Mouse (Mus musculus): ENCODE results near the gene Emilin2.

Emilin2 gene

DNA sequence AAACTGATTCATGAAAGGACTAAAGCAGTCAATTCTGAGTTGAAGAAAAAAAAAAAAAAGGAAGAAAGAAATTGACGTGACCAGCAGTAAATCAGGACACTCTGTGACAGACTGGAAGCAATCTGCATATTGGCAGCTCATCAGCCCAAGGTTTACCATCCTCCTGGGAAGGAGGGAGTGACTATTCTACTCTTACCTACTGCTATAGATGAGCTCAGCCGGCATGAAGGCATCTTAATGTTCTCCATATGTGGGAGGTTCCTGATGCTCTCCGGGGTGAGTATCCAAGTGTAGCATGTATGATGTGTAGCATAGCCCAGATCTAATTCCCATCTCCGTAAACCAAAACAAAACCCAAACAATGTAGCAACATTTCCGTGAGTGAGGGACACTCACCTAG, 10.4 kb downstream of the Emilin2 start:
- DNase-seq (ENCODE audit: low read depth in 1 of 2, low spot score in 2 of 2) = no peak

DNA sequence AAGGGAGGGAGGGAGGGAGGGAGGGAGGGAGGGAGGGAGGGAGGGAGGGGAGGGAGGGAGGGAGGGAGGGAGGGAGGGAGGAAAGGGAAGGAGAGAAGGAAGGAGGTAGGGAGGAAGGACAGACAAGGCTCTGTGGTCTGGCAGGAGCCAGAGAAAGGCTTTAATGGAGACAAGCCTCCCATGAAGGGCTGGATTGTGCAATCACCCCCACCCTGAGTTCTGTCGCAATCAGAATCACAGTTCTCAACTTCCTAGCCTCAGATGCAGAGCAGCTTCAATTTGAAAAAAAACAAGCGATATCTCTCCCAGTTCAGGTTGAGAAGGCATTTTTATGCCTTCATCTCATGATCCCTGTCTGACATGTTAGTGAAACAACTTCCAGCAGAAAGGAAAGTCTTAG, 11.4 kb downstream of the Emilin2 start:
- peak; percentile 62 to 71 for DNase-seq (ENCODE audit: low read depth in 1 of 2, low spot score in 2 of 2)

DNA sequence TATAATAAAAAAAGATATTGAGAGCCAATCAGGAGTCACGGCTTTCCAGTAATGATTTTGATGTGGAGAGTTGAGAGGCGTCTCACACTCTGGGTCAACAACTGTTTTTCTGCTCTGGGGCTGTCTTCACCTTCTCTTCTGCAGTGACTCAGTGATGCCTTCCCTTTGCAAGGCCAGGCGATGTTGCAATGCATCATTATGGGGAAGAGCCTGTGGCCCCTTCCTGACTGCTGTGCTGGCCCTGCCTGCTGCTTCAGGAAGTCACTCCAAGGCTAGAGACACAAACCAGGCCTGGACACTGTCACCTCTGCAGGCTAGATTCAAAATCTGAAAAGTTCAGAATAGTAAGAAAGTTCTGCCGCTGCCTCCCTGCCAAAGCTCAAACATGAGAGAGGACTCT, 11.9 kb downstream of the Emilin2 start:
- DNase-seq (ENCODE audit: low read depth in 1 of 2, low spot score in 2 of 2) = peak; percentile 75 to 77

DNA sequence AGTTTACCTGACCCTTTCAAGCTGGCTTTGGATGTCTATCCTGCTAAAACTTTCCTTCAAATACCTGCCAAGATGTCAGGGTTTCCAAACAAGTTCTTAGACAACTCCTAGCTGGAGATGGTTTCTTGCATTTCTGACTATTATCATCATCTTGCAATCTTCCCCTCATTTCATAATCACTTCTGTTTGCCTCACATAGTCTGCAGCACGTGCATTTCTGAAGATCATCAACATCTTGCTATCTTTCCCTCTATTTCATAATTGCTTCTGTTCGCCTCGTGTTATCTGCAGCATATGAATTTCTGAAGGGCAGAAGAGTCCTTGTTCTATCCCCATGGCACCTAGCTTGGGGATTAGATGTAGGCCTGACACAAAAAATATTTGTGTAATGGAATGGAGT, 17.2 kb downstream of the Emilin2 start:
- DNase-seq (ENCODE audit: low read depth in 1 of 2, low spot score in 2 of 2) = no peak

DNA sequence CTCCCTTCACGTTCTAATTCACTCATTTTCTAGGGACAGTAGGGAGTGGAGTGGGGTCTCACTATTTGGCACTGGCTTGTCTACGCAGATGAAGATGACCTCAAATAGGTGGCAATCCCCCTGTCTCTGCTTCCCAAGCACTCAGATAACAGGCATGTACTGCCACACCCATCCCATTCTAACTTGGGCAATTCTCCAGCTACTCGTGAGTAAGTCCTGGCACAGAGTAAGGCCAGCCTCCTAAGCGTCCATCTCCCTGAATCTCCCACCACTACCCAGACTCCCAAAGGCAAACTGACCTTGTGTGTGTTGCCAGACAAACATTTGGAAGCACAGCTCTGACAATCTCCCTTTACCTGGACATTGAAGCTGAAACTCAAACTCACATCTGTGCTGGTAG, 18.9 kb downstream of the Emilin2 start:
- DNase-seq (ENCODE audit: low read depth in 1 of 2, low spot score in 2 of 2) = no peak

DNA sequence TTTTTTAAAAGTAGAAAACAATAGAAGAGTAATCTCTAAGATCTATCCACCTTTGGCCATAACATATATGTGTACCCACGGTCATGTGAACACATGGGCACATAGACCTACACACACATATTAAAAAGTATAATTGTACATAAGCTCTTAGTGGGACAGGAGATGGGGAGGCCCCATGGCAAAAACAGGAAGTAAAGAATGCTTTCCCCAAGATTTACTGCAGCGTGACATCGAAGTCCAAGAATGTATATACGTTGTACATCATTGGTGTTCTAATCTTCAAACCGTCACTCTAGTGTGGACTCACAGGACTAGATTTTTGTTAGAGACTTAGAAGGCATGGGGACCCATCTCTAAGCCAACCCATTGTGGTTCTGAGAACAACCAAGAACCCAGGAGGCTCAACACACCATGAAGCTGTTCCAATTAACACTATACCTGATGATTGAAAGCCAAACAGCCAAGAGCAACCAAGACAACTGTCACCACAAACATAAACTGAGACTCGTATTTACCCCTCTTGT, 19.8 kb downstream of the Emilin2 start:
- DNase-seq (ENCODE audit: low read depth in 1 of 2, low spot score in 2 of 2) = no peak

DNA sequence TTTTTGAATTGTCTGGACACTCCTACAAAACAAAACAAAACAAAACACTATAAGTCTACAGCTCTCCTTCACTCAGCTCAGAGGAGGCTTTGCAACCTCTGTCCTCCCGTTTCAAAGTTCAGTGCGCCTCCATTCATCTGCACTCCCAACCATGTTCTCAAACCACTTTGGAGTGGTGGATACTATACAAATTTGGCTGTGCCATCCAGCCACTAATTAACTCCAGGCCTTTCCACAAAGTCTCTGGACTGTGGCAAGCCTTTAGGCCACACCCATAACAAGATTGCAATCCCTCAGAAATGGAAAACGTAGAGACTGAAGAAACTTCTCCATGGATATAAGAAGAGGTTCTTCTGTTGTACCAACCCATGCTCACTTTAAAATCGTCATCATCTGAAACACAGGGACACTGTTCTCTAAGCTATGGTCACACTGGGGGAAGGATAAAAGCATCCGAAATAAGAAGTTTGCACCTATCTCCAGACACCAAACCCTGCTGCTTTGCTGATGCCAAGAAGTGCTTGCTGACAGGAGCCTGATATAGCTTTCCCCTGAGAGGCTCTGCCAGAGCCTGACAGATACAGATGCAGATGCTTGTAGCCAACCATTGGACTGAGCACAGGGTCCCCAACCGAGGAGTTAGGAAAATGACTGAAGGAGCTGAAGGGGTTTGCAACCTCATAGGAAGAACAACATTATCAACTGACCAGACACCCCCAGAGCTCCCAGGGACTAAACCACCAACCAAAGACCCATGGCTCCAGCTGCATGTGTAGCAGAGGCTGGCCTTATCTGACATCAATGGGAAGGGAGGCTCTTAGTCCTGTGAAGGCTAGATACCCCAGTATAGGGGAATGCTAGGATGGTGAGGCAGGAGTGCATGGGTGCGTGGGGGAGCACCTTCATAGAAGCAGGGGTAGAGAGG, 21.0 kb downstream of the Emilin2 start:
- no peak for DNase-seq (ENCODE audit: low read depth in 1 of 2, low spot score in 2 of 2)

DNA sequence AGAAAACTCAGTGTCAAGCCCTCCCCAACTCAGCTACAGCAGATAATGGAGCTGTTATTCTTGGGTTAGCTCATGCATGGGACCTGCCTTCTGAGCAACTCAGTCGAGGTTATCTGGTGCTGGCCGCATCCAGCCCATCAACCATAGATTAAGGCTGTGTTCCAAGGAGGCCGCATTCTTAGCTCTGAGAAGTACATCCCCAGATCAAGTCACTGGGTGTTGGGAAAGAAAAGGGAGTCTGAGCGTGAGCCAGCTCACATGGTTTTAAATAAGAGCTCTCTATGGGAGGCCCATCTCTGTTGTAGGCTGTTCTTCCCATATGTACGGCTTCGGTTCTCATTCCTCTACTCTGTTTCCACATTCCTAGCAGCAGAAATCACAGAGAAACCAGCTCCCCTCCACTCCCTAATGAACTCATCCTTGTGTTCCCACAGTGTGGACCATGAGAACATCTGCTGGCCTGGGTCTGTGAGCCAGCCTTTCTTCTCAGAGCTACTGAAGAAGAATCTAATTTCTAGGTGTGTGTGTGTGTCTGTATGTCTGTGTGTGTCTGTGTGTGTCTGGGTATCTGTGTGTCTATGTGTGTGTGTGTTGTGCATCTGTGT, 22.1 kb downstream of the Emilin2 start:
- DNase-seq (ENCODE audit: low read depth in 1 of 2, low spot score in 2 of 2) = no peak

DNA sequence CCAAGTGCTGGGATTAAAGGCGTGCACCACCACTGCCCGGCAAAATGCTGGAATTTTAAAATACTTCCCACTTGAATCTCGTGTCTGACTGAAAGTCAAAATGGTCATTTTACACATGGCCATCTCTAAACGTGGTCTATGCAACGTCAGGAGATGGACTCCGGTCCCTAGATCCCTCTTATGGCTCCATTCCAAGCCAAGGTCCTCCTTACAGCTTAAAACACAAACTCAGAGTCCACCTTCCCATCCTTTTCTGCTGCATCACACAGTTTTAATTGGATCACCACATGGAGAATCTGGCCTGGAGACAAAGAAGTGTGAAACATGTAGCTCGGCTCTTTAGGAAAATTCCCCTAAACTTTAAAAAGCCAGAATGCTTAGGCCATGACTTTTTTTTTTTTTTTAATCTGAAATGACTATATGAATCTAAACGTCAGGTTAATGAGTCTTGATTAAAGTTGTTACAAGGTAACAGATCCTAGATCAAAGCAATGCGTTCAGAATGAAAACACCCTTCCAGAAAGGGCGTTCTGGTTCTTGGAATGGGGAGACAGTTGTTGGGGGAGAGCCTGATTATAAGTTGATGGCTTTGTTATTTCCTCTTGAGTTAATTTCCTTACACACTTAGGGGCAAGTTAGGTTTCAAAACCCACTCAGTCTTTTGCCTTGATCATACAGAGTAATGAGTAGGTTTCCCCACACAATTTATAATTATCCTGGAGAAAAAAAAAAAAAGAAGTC, 22.8 kb downstream of the Emilin2 start:
- no peak for DNase-seq (ENCODE audit: low read depth in 1 of 2, low spot score in 2 of 2)

DNA sequence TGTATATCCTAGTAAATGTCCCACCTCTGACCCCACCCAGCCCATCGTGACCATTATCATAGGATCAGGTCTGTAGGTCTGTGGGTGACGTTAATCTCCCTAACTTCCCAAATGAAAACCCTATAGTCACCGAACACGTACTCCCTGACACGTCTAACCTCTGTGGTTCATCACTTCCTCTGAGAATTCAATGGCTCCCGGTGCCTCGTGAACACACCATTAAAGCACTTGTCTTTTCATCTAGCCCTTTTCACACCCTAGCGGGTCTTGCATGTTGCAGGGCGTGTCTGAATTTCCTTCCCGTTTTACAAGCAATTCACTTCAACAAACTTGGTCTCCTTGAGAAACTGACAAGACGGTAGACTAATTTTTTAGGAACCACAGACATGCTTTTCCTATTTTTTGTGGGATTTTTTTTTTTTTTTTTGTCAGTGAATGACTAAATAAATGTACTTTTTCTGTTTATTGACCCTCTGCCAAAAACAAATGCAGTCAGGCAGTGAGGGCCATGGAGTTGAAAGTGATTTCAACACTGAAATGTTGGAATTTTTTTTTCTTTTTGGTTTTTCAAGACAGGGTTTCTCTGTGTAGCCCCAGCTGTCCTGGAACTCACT, 23.5 kb downstream of the Emilin2 start:
- DNase-seq (ENCODE audit: low read depth in 1 of 2, low spot score in 2 of 2) = peak; percentile 78 to 88

DNA sequence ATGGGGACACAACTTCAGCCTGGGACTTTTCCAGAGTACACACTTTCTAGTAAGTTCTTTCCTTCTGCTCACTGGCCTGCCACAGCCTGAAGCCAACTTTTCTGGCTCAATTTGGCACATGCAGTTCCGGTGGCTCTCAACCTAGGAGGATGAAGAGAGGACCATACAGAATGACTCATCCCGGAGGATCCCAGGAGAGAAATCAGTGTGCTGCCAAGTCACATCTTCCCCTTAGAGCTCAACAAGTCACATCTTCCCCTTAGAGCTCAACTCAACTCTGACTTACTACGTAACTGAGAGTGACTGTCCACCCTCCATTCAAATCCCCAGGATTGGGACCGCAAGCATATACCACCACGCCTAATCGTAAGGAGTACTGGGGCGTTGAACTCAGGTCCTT, 24.2 kb downstream of the Emilin2 start:
- no peak for DNase-seq (ENCODE audit: low read depth in 1 of 2, low spot score in 2 of 2)

DNA sequence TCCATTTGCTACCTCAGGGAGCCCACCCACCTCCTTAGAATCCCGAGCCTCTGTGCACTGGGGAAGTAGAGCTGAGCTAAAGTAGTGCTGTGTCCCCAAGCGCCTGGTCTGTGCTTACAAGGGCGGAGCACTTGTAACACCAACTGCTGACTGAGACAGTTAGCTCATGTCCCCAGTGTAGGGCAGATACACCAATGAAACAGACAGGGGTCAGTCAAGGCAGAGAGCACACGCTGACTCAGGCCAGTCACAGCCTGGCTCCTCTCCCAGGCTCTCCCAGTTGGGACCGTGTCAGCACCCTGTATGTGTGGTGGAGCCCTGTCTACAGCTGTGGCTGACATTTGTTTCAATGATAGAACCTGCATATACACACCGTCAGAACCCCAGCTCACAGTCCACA, 25.8 kb downstream of the Emilin2 start:
- no peak for DNase-seq (ENCODE audit: low read depth in 1 of 2, low spot score in 2 of 2)

DNA sequence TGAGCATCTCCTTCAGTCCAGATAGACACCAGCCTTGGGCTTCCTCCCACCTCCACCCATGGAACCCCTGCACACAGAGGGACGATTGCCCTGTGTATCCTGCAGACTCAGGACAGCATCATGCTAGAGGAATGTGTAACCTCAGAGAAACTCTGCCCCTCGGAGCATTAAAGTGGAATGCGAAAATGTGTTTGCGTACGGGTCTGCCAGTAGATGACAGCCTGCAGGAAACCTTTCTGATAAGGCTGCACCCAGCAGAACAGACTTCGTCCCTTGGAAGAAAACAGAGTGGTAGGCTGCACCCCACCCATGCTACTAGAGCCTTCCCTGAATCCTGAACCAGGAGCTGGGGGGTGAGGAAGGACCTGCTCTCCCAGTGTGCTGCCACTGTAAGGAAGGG, 26.9 kb downstream of the Emilin2 start:
- DNase-seq (ENCODE audit: low read depth in 1 of 2, low spot score in 2 of 2) = no peak

DNA sequence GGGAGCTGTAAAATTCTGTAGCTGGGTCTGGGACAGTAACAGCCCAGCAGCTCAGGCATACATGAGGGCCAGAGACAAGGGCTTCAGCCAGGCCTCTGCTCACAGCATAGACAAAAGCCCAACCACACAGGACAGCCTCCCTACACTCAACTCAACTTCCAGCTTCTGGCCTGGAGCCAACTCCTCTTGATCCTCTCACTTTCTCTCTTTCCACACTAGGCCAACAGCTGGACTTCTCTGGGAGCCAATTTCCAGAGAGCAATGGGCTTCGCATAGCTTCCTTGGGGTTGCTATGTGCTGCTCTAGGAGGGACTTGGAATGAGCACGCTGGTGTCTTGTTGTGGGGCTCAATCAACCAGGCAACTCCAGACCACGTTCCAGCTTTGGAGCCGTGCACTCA, 28.5 kb downstream of the Emilin2 start:
- DNase-seq (ENCODE audit: low read depth in 1 of 2, low spot score in 2 of 2) = no peak

DNA sequence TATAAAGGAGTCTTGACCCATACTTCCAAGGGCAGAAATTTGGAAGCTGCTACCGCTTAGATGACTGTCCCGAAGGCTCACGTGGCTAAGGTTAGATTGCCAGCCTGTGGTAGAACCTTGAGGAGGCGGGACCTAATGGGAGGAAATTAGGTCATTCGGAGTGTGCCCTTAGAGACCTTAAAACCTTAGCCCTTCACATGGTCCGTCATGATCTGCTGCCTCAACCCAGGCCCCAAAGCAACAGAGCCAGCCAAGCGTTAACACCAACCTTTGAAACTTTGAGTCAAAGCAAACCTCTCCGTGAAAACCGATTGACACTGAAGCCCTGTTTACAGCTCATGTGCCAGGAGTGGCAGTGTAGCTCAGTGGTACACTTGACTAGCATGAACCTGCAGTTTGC, 29.1 kb downstream of the Emilin2 start:
- DNase-seq (ENCODE audit: low read depth in 1 of 2, low spot score in 2 of 2) = no peak

DNA sequence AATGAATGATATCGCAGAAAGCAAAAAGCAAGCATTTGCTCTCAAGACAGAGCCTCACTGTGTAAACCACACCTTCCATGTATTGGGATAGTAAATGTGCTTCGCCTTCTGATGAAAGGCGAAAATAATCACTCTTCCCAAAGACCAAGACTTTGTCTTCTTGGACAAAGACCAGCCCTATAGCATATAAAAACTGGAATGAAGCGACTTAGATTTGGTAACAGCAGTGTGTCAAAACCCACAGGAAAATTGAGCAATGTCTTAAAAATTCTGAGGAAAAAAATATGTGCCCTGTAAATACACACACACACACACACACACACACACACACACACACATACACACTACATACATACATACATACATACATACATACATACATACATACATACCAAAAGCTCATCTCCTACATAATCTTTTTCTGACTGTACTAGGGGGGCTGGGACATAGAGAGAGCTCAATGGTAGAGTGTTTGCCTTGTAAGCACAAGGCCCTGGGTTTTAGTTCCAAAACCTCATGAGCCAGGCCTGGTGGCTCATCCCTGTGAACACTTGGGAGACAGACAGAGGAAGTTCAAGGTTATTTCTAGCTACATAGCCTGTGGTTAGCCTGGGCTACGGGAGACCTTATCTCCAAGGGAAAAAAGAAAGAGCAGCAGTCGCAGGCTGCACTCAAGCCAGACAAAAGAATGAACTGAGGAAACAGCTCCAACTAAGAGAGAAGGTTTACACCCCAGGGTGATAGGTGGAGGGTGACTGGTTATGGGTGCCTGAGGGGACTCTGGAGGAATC, 33.9 kb downstream of the Emilin2 start:
- no peak for DNase-seq (ENCODE audit: low read depth in 1 of 2, low spot score in 2 of 2)

DNA sequence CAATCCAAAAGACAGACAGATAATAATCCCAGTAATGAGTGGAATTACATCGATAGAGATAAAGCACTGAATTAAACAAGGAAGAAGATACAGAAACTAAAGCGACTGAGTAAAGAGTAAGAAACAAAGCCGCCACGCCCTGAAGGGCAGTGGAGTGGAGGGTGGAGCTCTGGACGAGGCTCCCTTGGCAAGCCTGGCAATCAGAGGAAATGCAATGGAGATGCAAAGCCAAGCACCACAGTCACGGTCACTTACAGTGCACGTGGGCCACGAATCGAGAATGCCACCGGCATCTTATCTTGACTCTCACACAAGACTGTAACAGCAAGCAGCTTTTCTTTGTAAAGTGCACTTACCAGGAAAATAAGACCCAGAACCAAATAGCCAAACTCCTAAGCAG, 35.0 kb downstream of the Emilin2 start:
- no peak for DNase-seq (ENCODE audit: low read depth in 1 of 2, low spot score in 2 of 2)

DNA sequence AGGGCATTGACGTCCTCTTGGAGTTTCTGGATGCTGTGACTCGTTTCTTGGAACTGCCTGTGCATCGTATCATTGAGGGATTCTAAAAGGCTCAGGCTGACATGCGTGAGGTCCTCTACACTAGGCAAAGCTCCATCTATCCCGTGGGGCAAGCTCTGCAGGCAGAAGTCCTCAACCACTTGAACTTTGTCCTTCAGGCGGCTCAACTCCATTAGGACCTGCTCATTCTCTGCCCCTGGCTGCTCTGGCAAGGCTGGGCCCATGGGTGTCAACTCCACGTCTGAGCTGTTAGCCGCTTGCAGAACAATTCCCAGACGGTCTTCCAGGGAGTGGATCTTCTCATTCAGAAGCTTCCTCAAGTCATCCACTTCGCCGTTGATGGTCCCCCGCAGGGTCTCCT, 37.9 kb downstream of the Emilin2 start:
- no peak for DNase-seq (ENCODE audit: low read depth in 1 of 2, low spot score in 2 of 2)

DNA sequence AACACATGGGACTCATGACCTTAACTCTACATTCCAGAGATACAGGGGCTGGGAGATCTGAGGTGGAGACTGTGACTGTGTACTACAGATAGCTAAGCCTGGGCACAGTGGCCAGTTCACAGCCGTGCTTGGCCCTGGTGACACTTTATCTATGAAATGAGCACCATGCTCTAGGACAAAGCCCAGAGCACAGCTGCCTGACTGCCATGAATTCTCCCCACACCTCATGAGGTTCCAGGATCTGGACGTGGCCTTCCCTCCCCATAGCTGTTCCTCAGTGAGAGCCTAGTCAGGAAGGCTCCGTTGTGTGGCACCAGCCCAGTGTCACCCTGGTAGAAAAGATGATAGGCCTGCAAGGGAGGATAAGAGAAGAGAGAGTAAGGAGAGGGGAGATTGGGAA, 43.2 kb downstream of the Emilin2 start:
- no peak for DNase-seq (ENCODE audit: low read depth in 1 of 2, low spot score in 2 of 2)

DNA sequence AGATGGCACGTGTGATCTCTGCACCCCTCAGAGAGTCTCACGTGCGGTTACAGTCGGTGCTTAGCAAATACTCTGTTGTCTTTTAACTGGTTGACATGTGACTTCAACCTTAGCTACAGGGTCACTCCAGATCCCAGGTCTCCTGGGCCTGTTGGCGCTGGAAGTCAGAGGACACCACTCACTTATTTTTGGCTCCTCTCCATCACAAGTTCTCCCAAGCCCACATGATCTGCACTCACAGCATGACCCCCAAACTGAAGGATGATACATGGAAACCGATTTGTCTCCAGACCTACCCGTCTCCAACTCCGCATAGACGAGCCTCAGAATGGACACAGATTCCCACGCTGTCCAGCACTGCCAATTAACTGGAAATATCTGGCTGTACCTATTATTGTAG, 43.6 kb downstream of the Emilin2 start:
- DNase-seq (ENCODE audit: low read depth in 1 of 2, low spot score in 2 of 2) = no peak

DNA sequence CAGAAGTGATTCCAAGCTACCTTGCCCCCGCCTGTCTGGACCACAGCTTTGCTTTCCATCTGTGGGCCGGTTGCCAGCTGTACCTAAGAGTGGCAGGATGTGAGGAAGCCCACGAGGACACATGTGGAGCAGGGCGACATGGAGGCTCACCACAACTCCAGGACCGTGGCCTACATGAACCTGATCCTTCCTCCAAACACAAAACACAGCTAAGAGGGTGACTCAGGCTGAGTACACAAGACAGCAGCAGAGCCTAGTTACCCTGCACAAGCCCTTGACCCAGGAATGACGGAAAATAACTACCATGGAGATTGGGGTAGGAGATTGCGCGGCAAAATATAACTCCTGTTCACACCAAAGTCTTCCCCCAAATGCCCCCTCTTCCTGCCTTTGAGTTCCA, 44.4 kb downstream of the Emilin2 start:
- no peak for DNase-seq (ENCODE audit: low read depth in 1 of 2, low spot score in 2 of 2)
